Comparison of ENCODE assay signal across 8 mouse cellular contexts in genomic region chr14:19823321-19824142, GRCm38 (mm10). TPM values are rescaled to one million over a fixed set of nuclear protein-coding genes. Genes with fewer than 3 reads are reported as not detected.
DNase-seq lines count a peak whose midpoint lies in the region; ATAC-seq lines count a peak whose summit lies in the region.

Gene Rtraf (minus strand): TSS chr14:19823824.

- H3K27ac ChIP-seq in hindbrain, embryonic 15.5 days (replicated peaks) = peak within 1 kb of the TSS; percentile 80

- no peaks in the 10 kb centered on the region for H3K9me3 ChIP-seq in hindbrain, embryonic 15.5 days

- peak; percentile 98 for ATAC-seq in hindbrain, embryonic 15.5 days (ENCODE audit: low FRiP score, low read depth)

- DNase-seq in T-cell, adult 2 months (ENCODE audit: low spot score) = peak; percentile 91
- peak; percentile 91 to 95 for DNase-seq in cerebellum, postnatal 36 days
- DNase-seq in frontal cortex, postnatal 36 days (ENCODE audit: low spot score in 2 of 2) = peak; percentile 86 to 92
- peak; percentile 83 for DNase-seq in left cerebral cortex, adult 11 months (ENCODE audit: low spot score)
- peak; percentile 95 to 96 for DNase-seq in lung, postnatal 4 days
- peak; percentile 89 for DNase-seq in retina, postnatal 7 days (ENCODE audit: low read depth, low spot score)
- DNase-seq in urinary bladder, adult 2 months (ENCODE audit: low spot score) = peak; percentile 88

- peaks cover 30% of the 10 kb centered on the region for H3K4me1 ChIP-seq in hindbrain, embryonic 15.5 days (replicated peaks)

- H3K36me3 ChIP-seq in hindbrain, embryonic 15.5 days = peaks cover 14% of the 10 kb centered on the region

- peak within 1 kb of the TSS; percentile 77 for H3K4me3 ChIP-seq in hindbrain, embryonic 15.5 days

- H3K4me2 ChIP-seq in hindbrain, embryonic 15.5 days = peak within 1 kb of the TSS; percentile 69

- no peaks in the 10 kb centered on the region for H3K27me3 ChIP-seq in hindbrain, embryonic 15.5 days

- H3K9ac ChIP-seq in hindbrain, embryonic 15.5 days = peak within 1 kb of the TSS; percentile 84

- WGBS in hindbrain, embryonic 15.5 days = under 1% methylated on average over 71 of the region's 80 CpGs

RNA-seq across cellular contexts. Expression of gene Rtraf, which starts in this region (rescaled TPM):
- 145 and 161 TPM in 2 replicates for polyA plus RNA-seq in hindbrain, embryonic 15.5 days (2015; fragmentation: Nextera tagmentation; extraction: Ambion mirVana)
- 109 and 133 TPM in 2 replicates for polyA plus RNA-seq in urinary bladder, adult 2 months (2012; rRNA removed)

Comparison
In these comparisons a context has a peak if more than half of its experiments do, and no peak if none do; other contexts are left out.
1. Peak in every context shown above with its lines: DNase-seq, ATAC-seq, H3K4me3 ChIP-seq and H3K27ac ChIP-seq.